ENCODE assay signal across 8 mouse cellular contexts in genomic region chr16:43573181-43573833, GRCm38 (mm10).
DNase-seq lines count a peak whose midpoint lies in the region; ATAC-seq and TF ChIP-seq lines count a peak whose summit lies in the region.

No protein-coding gene starts in this region.

- no peak for ATAC-seq in intestine, embryonic 14.5 days (replicated peaks; ENCODE audit: low FRiP score, low TSS enrichment, low read depth)
- no peak for ATAC-seq in intestine, postnatal 0 days
- ATAC-seq in forebrain, embryonic 13.5 days = peak; percentile 81

- 0 out of 2 replicates have a peak overlapping the region, but pooled peaks have one; percentile 33 for H3K27ac ChIP-seq in intestine, embryonic 14.5 days (ENCODE audit: low read depth)
- H3K27ac ChIP-seq in intestine, postnatal 0 days (ENCODE audit: low read depth, low read length) = no peak overlapping the region
- peak overlapping the region; percentile 36 for H3K27ac ChIP-seq in ES-Bruce4 (ENCODE audit: insufficient read depth, low read length)
- H3K27ac ChIP-seq in forebrain, embryonic 13.5 days = peak overlapping the region; percentile 89

- 58% methylated on average over 14 of the region's 14 CpGs for WGBS in intestine, embryonic 14.5 days
- WGBS in intestine, postnatal 0 days = 66% methylated on average over 14 of the region's 14 CpGs
- WGBS in forebrain, embryonic 13.5 days = 25% methylated on average over 14 of the region's 14 CpGs

- no peaks in the 10 kb centered on the region for H3K36me3 ChIP-seq in intestine, embryonic 14.5 days (ENCODE audit: control insufficient read depth, insufficient read depth, low read length)
- 0 out of 2 replicates have a peak, but pooled peaks cover 4% of the 10 kb centered on the region for H3K36me3 ChIP-seq in intestine, postnatal 0 days (ENCODE audit: control insufficient read depth, insufficient read depth)
- no peaks in the 10 kb centered on the region for H3K36me3 ChIP-seq in ES-Bruce4 (ENCODE audit: control insufficient read depth, insufficient read depth, low read length, poor library complexity, severe bottlenecking)
- H3K36me3 ChIP-seq in forebrain, embryonic 13.5 days (ENCODE audit: poor library complexity, severe bottlenecking) = peaks cover 41% of the 10 kb centered on the region

- peaks cover 18% of the 10 kb centered on the region; the same call in 1 of the 2 replicates for H3K4me1 ChIP-seq in intestine, embryonic 14.5 days (replicated peaks; ENCODE audit: control insufficient read depth, insufficient read depth, low read length)
- H3K4me1 ChIP-seq in intestine, postnatal 0 days (replicated peaks; ENCODE audit: control insufficient read depth, insufficient read depth, low read length) = 0 out of 2 replicates have a peak, but pooled peaks cover 3% of the 10 kb centered on the region
- peaks cover 8% of the 10 kb centered on the region for H3K4me1 ChIP-seq in ES-Bruce4 (ENCODE audit: control insufficient read depth, insufficient read depth, low read length)
- H3K4me1 ChIP-seq in forebrain, embryonic 13.5 days = peaks cover 50% of the 10 kb centered on the region

- no peak overlapping the region for H3K9ac ChIP-seq in intestine, embryonic 14.5 days (ENCODE audit: low read length)
- H3K9ac ChIP-seq in intestine, postnatal 0 days (ENCODE audit: low read depth, low read length) = no peak overlapping the region
- H3K9ac ChIP-seq in ES-Bruce4 (ENCODE audit: low read depth, poor library complexity, severe bottlenecking) = no peak overlapping the region; the same call in 1 of the 2 replicates
- 0 out of 2 replicates have a peak overlapping the region, but pooled peaks have one; percentile 31 for H3K9ac ChIP-seq in forebrain, embryonic 13.5 days

- DNase-seq in intestine, embryonic 14.5 days (ENCODE audit: low spot score) = no peak
- DNase-seq in kidney, postnatal 10 days = peak; percentile 41
- DNase-seq in frontal cortex, postnatal 36 days (ENCODE audit: low spot score in 2 of 2) = no peak
- no peak for DNase-seq in layer of hippocampus, postnatal 14 days (ENCODE audit: low spot score in 2 of 2)
- no peak for DNase-seq in layer of hippocampus, adult 9-11 months

- H3K4me3 ChIP-seq in intestine, embryonic 14.5 days (ENCODE audit: low read depth, low read length) = no peak overlapping the region
- no peak overlapping the region for H3K4me3 ChIP-seq in intestine, postnatal 0 days (ENCODE audit: low read depth, low read length)
- no peak overlapping the region for H3K4me3 ChIP-seq in ES-Bruce4 (ENCODE audit: low read depth, low read length)
- H3K4me3 ChIP-seq in forebrain, embryonic 13.5 days = no peak overlapping the region

- TF ChIP-seq POLR2A in ES-Bruce4 (IDR thresholded peaks at IDR 0.05; ENCODE audit: insufficient read depth, low read length) = no peak

- H3K4me2 ChIP-seq in intestine, embryonic 14.5 days (ENCODE audit: low read length) = no peak overlapping the region
- no peak overlapping the region for H3K4me2 ChIP-seq in intestine, postnatal 0 days (replicated peaks; ENCODE audit: low read depth)
- peak overlapping the region; percentile 18; the same call in 1 of the 2 replicates for H3K4me2 ChIP-seq in forebrain, embryonic 13.5 days

- H3K27me3 ChIP-seq in intestine, embryonic 14.5 days (replicated peaks; ENCODE audit: control insufficient read depth, insufficient read depth, low read length) = no peaks in the 10 kb centered on the region
- no peaks in the 10 kb centered on the region for H3K27me3 ChIP-seq in intestine, postnatal 0 days (replicated peaks; ENCODE audit: control insufficient read depth, insufficient read depth, low read length)
- no peaks in the 10 kb centered on the region for H3K27me3 ChIP-seq in ES-Bruce4 (ENCODE audit: control insufficient read depth, insufficient read depth, low read length, poor library complexity, severe bottlenecking)
- no peaks in the 10 kb centered on the region for H3K27me3 ChIP-seq in forebrain, embryonic 13.5 days

- no peak for TF ChIP-seq CTCF in intestine, postnatal 0 days (IDR thresholded peaks at IDR 0.05; ENCODE audit: low read depth)
- TF ChIP-seq CTCF in ES-Bruce4 (IDR thresholded peaks at IDR 0.05; ENCODE audit: low read depth, low read length) = no peak

- 0 out of 2 replicates have a peak, but pooled peaks have one; percentile 54 for TF ChIP-seq EP300 in ES-Bruce4 (IDR thresholded peaks at IDR 0.05; ENCODE audit: insufficient read depth, low read depth, low read length)

- no peaks in the 10 kb centered on the region for H3K9me3 ChIP-seq in intestine, embryonic 14.5 days (ENCODE audit: control insufficient read depth, low read length)
- H3K9me3 ChIP-seq in intestine, postnatal 0 days (ENCODE audit: control insufficient read depth) = no peaks in the 10 kb centered on the region
- no peaks in the 10 kb centered on the region for H3K9me3 ChIP-seq in ES-Bruce4 (replicated peaks; ENCODE audit: control insufficient read depth, insufficient read depth, low read length, poor library complexity, severe bottlenecking)
- no peaks in the 10 kb centered on the region; the same call in 1 of the 2 replicates for H3K9me3 ChIP-seq in forebrain, embryonic 13.5 days (replicated peaks)
